Mouse (Mus musculus): ENCODE data around the gene Sspn.

- no peak for TF ChIP-seq CTCF (IDR thresholded peaks at IDR 0.05; ENCODE audit: low read depth, low read length)
- no peak for TF ChIP-seq POLR2A (IDR thresholded peaks at IDR 0.05; ENCODE audit: insufficient read depth, low read length)
- TF ChIP-seq EP300 (IDR thresholded peaks at IDR 0.05; ENCODE audit: insufficient read depth, low read depth, low read length), result no peak
Observed at GRCm38 (mm10) chr6:145892381-145893265, 38.8 kb upstream of the Sspn start.

All from ES-Bruce4 (cell line).